In genomic region chr14:51090921-51091900, GRCm38 (mm10) we compare ENCODE assay signal across 8 mouse cellular contexts. TPM values are rescaled to one million over a fixed set of nuclear protein-coding genes. Genes with fewer than 3 reads are reported as not detected.
A peak's percentile ranks its signal among the peaks of the same experiment; 100 is the strongest.
DNase-seq lines count a peak whose midpoint lies in the region; ATAC-seq and TF ChIP-seq lines count a peak whose summit lies in the region.

Gene Rnase4 (plus strand): TSS chr14:51091077.
Gene Ang (plus strand): TSS chr14:51091150.

- H3K9me3 ChIP-seq in liver, embryonic 12.5 days (replicated peaks): no peaks in the 10 kb centered on the region

- H3K27ac ChIP-seq in liver, embryonic 12.5 days: peak within 1 kb of the TSS; percentile 89

- H3K4me2 ChIP-seq in liver, embryonic 12.5 days: peak within 1 kb of the TSS; percentile 95
- H3K4me2 ChIP-seq in myocyte (ENCODE audit: low read depth): peak within 1 kb of the TSS; percentile 91

- WGBS in liver, embryonic 12.5 days (ENCODE audit: insufficient replicate concordance): 7% methylated on average over 33 of the region's 33 CpGs

- no peak for TF ChIP-seq POLR2A in myocyte (IDR thresholded peaks at IDR 0.05; ENCODE audit: insufficient read length, low read depth)

- ATAC-seq in liver, embryonic 12.5 days: no peak

- H3ac ChIP-seq in myocyte (ENCODE audit: control insufficient read depth, insufficient read length): peak within 1 kb of the TSS; percentile 23

- peak within 1 kb of the TSS; percentile 76 for H3K9ac ChIP-seq in liver, embryonic 12.5 days

- no peaks in the 10 kb centered on the region for H3K79me2 ChIP-seq in myocyte (ENCODE audit: control insufficient read depth, insufficient read depth)

- peak within 1 kb of the TSS; percentile 79 for H3K4me3 ChIP-seq in liver, embryonic 12.5 days
- H3K4me3 ChIP-seq in myocyte: peak within 1 kb of the TSS; percentile 59

- DNase-seq in right cerebral cortex, postnatal 25 days: peak; percentile 29
- no peak for DNase-seq in right cerebral cortex, adult 18-20 months
- DNase-seq in cerebellum, postnatal 10 days: peak; percentile 67 to 68
- DNase-seq in gastrocnemius, postnatal 25 days: peak; percentile 78
- peak; percentile 50 for DNase-seq in induced T-regulatory cell, adult 2 months (ENCODE audit: low read depth)
- peak; percentile 54 for DNase-seq in thymus, postnatal 4 days

- H3K4me1 ChIP-seq in liver, embryonic 12.5 days: peaks cover 51% of the 10 kb centered on the region

- H3K36me3 ChIP-seq in liver, embryonic 12.5 days: no peaks in the 10 kb centered on the region
- no peaks in the 10 kb centered on the region for H3K36me3 ChIP-seq in myocyte (ENCODE audit: control insufficient read depth, insufficient read depth)

- no peaks in the 10 kb centered on the region for H3K27me3 ChIP-seq in liver, embryonic 12.5 days (replicated peaks)
- H3K27me3 ChIP-seq in myocyte (ENCODE audit: control insufficient read depth, insufficient read depth, insufficient read length): no peaks in the 10 kb centered on the region

TF ChIP-seq in myocyte, 11 proteins besides CTCF, POLR2A, EP300 and RAD21:
- TF ChIP-seq MYOG (IDR thresholded peaks at IDR 0.05; ENCODE audit: control insufficient read depth in 1 of 3, insufficient read depth in 1 of 3, insufficient read length in 2 of 3, low read depth in 2 of 3) (no peak), USF1 (IDR thresholded peaks at IDR 0.05; ENCODE audit: low read depth) (no peak), MYOD1 (IDR thresholded peaks at IDR 0.05; ENCODE audit: control insufficient read depth in 1 of 3, insufficient read length in 2 of 3, low read depth in 2 of 3) (no peak), CEBPB (IDR thresholded peaks at IDR 0.05; ENCODE audit: insufficient read depth, poor library complexity, severe bottlenecking) (no peak), POLR2AphosphoS2 (IDR thresholded peaks at IDR 0.05; ENCODE audit: insufficient read length, low read depth) (no peak), TCF3 (IDR thresholded peaks at IDR 0.05; ENCODE audit: insufficient read length, low read depth) (no peak), SRF (IDR thresholded peaks at IDR 0.05; ENCODE audit: control insufficient read depth, insufficient read length, low read depth) (no peak), TCF12 (IDR thresholded peaks at IDR 0.05; ENCODE audit: insufficient read depth, poor library complexity, severe bottlenecking) (no peak), E2F4 (IDR thresholded peaks at IDR 0.05; ENCODE audit: insufficient read depth) (no peak), MAX (IDR thresholded peaks at IDR 0.05; ENCODE audit: low read depth) (no peak), REST (IDR thresholded peaks at IDR 0.05; ENCODE audit: insufficient read depth, insufficient read length) (no peak)

RNA-seq across cellular contexts. Expression of gene Rnase4, which starts in this region (rescaled TPM):
- 10 to 100 TPM; 30.5 to 40.6 TPM for total RNA-seq in gastrocnemius, postnatal 25 days (2021)
- 10.0 and 10.4 TPM in 2 replicates for polyA plus RNA-seq in liver, embryonic 12.5 days (2016; fragmentation: Nextera tagmentation; extraction: Ambion mirVana)
- polyA plus RNA-seq in myocyte (2012; fragmentation: generic; extraction: Trizol): 17.8 TPM

RNA-seq across cellular contexts. Expression of gene Ang, which starts in this region (rescaled TPM):
- total RNA-seq in gastrocnemius, postnatal 25 days (2021): 1 to 10 TPM; 1.6 to 4.2 TPM
- 2.6 and 3.5 TPM in 2 replicates for polyA plus RNA-seq in liver, embryonic 12.5 days (2016; fragmentation: Nextera tagmentation; extraction: Ambion mirVana)
- polyA plus RNA-seq in myocyte (2012; fragmentation: generic; extraction: Trizol): 1.3 TPM
